Mouse (Mus musculus) gastrocnemius, postnatal 25 days (tissue): ENCODE results near the gene Mapk10. TPM values are rescaled to one million over a fixed set of nuclear protein-coding genes. Genes with fewer than 3 reads are reported as not detected.

Source experiments
- DNase-seq: peaks from one replicate; pipeline ENCODE4 v3.0.0; 2022
- long read RNA-seq, 2 experiments: library from polyadenylated mRNA; stranded (forward); transcript quantifications; one replicate each; pipeline ENCODE4 v2.0.0; 2021
- total RNA-seq, 2 experiments: library from RNA; stranded (reverse); gene quantifications; 1 replicate in 1 of 2; 2 replicates in 1 of 2; pipeline ENCODE4 v1.2.3; 2021

The Mapk10 gene
- total RNA-seq: 1 to 10 TPM in 1 of 2 experiments, under 1 TPM in 1; 0.95 to 1.3 TPM
- long read RNA-seq, experiment 1: 0 reads
- long read RNA-seq, experiment 2, full-length matches to known transcripts: 1 of 1 reads
- long read RNA-seq, experiment 2, partial matches to known transcripts: 0 of 1 reads
- long read RNA-seq, experiment 2, other reads (novel, unspliced or antisense): 0 of 1 reads

DNA sequence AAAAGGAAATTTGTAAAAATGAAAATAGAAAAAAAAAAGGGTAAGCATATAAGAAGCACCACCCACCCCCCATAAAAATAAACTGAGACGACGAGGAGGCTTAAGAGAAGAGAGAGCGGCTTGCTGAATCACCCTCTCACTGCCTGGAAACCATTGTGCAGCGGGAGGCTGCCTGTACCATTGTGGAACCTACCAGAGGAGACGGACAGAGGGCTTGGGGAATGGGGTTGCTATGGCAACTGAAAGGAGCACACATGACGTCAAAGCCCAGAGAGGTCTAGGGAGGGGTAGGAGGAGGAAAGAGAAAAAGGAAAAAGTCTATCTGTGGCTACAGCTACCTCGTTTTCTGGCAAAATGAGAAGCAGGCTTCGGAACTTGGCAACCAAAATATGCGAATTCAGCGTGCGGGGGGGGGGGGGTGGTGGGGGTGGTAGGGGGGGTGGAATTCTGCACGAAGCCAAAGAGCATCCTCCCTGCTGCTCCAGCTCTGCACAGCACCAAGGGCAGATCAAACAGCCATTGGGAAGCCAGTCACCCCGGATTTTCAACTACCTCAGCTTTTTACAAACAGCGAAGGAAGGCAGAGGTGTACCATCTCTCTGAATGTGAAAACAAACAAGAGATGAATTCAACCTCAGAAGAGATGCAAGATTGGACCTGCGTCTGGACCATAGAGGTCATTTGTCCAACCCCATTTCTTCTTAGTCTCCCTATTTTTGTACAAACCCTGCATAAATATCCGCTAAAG is at the start of gene Mapk10:
TSS of gene Mapk10 (minus strand) at position 234 of the 748 bp plus-strand sequence.
- peak; percentile 28 for DNase-seq

DNA sequence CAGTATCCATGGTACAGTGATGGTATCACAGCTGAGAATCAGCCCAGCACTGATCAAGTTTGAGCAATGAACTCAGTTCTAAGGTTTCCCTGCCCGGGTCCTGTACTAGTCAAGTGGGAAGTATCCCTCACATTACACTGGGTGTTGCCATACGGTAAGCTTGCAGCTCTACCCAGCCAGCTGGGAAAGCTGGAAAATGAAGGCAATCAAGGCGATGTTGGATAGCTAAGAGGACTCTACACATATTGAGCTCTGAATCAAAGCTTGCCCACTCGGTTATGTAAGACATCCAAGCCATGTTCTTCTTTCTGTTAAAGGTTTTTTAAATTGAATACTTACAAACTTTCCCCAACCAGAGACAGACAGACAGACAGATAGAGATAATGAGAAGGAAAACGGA is 45.0 kb upstream of the Mapk10 start:
- no peak for DNase-seq

GRCm38 (mm10) chr5:103242430-103242829 is 31.3 kb upstream of the Mapk10 start:
- DNase-seq: no peak

DNA sequence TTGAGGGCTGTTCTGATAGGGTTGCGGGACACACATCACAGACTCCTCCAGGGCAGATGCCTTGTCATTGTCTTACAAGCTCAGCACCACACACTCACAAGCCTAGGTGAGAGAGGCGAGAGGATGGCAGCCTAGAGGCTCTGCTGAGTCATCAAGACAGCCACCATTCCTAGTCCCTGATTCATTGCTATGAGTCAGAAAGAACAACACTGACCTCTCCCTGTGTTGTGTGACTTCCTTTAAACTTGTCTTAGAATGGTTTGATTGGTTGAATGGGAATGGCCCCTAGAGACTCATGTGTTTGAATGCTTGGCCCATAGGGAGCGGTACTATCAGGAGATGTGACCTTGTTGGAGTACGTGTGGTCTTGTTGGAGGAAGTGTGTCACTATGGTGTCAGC is 20.7 kb upstream of the Mapk10 start:
- no peak for DNase-seq

DNA sequence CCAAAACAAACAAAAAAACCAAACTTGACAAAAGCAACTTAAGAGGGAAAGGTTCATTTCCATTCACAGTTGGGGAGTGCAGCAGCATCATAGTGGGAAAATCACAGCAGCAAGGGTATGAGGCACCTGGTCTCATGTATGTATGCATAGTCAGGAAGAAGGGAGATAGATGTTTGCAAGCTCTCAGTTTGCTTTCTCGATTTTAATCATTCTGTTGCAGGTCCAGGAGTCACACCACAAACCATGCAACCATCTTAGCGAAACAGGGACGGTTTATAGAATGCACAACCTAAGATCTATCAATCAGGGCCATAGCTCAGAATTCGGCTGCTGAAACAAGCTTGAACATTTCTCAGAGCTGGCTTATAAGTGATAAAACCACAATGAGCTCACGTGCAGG is 19.2 kb upstream of the Mapk10 start:
- no peak for DNase-seq

- no peak for DNase-seq
Observed at GRCm38 (mm10) chr5:103229321-103229720, 18.2 kb upstream of the Mapk10 start.

DNA sequence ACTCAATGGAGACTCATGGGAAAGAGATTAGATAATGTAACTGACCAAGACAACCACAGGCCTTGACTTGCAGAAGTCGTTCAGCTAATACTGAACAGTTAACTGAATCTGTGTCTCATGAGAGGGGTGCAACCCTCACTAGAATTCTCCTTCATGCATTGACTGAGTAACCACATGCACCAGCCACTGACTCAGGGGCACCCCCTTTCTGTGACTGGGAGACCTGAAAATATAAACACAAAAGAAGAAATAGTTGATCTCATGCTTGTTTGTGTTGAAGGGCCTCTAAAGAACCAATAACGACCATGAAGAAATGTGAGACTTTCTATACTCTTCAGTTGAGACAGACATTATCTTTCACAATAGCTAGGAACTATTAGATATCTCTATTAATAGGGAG is 10.9 kb upstream of the Mapk10 start:
- no peak for DNase-seq

GRCm38 (mm10) chr5:103210644-103211043 is 490 bp downstream of the Mapk10 start:
- DNase-seq: no peak

DNA sequence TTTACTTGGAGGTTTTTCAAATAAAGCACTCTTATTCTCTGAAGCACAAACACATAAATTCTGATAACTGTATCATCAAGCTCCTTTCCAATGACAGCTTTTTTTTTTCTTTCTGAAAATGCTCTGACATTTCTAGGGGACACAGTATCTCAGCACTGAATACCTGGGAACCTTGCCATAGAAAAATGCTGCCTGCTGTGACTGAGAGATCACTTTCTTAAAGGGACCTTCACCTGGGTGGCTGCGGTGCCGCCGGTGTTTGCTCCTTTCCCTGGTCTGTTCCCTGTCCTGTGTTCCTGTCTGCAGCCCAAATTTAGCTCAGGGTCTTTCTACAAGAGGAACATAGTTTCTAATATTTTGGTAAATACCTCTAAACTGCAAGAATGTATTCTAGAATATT is 1.1 kb downstream of the Mapk10 start:
- no peak for DNase-seq

GRCm38 (mm10) chr5:103209486-103209885 is 1.6 kb downstream of the Mapk10 start:
- DNase-seq: no peak

GRCm38 (mm10) chr5:103208869-103209268 is 2.3 kb downstream of the Mapk10 start:
- DNase-seq: no peak

- no peak for DNase-seq
Observed at GRCm38 (mm10) chr5:103208021-103208511, 3.1 kb downstream of the Mapk10 start.

DNA sequence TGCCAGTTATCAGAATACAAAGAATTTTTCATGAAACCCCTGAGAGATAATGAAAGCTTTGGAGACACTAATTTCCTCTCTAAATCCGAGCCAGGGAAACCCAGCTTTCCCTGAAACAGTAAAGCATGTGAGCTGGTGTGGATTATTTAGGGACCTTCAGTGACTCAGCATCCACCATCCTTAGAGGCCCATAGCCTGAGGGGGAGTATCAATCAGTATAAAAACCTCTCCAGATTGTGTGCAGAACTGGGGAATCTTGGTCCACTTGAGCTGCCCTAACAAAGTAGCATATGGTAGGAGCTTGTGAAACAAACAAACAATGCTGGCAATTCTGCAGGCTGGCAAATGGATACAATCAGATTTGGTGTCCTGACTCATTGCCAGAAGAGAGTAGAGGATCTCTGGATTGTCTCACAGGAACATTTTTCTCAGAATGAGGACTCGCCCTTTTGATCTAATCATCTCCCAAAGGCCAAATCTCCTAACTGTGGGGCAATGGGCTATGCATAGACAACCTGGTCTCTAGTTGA is 13.3 kb downstream of the Mapk10 start:
- DNase-seq: no peak

- no peak for DNase-seq
Observed at GRCm38 (mm10) chr5:103194549-103194948, 16.6 kb downstream of the Mapk10 start.

DNA sequence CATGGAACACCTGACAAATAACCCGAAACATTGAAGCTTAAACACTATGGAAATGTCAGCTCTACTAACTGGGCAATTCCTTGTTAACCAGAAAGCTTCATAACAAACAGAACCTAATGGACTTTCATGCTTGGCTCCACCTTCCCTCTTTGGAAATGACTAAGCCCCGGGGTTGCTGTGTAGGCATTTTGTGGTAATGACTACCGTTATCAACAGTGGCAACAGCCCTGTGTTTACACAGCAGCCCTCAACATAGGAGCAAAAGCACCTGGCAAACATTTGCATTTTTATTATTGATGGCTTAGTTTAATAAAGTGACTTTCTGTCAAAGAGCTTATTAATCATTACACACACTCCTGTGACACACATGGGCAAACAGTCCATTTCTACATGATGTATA is 17.4 kb downstream of the Mapk10 start:
- DNase-seq: no peak

- no peak for DNase-seq
Observed at GRCm38 (mm10) chr5:103191577-103191976, 19.6 kb downstream of the Mapk10 start.

GRCm38 (mm10) chr5:103184256-103184655 is 26.9 kb downstream of the Mapk10 start:
- DNase-seq: no peak

DNA sequence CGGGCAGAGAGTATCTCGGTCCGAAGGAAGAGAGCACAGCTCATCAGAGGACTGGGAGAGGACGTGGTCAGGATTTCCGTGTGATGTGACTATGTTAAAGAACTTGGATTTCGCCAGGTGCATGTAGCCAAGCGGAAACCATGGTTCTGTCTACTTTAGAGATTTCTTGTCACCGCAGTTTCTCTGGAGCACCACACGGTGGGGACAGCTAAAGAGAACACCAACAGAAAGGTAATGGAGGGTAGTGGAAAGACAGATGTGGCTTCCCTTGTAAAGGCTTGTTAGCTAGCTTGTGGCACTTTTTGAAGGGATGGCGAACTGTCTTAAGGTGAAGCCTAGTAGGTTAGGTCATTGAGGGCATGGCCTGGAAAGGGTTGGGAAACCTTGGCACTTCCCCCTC is 29.5 kb downstream of the Mapk10 start:
- DNase-seq: no peak

DNA sequence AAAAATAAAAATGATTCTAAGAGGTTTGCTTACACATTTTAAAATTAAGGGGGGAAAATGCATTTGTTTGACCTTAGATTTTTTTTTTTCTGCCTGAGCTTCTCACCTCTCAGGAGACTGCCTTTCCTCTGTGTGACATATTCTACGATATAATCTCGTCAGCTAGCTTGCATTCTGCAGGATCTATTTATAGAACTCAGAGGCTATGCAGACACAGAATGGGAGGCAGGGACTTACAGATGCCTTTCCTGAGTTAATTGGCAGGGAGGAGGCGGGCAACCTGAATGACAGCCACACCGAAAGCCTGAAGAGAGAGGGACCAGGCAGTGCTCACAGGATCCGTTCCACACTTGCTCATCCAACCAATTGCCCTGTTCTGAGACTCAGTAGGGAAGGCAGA is 34.1 kb downstream of the Mapk10 start:
- DNase-seq: no peak

DNA sequence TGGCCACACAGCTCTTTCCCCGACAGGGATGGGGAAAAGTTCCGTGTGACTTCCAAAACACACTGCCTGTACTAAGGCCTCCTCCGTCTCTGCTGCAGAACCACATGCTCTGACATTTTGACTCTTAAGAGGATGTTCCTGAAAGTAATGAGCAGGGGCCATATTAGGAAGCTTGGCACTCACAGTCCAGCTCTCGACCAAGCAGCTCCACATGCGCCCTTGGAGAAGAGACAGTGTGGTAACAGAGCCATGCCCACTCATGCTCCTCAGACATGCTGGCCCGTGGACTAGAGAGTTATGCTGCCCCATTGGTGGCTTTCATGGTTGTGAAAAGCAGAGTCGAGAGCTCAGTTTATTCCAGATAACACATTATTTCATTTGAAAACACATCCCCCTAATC is 35.1 kb downstream of the Mapk10 start:
- DNase-seq: no peak

GRCm38 (mm10) chr5:103174607-103175006 is 36.5 kb downstream of the Mapk10 start:
- no peak for DNase-seq

DNA sequence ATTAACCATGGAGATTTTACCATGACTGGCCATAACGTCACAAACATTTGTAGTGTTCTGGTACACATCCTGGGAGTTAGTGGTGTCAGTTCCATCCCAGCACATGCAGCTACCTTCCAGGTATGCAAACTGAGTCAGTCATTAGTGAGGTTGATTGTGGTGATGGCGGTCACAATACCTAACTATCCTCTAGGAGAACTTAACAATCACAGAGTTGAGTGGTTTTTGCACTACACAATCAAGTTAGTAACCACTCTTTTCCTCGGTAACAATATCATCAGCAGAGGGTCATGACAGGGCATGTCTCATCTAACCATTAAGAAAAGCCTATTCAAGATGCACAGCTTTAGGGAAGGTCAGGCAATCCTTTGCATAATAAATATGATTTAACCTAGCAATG is 39.9 kb downstream of the Mapk10 start:
- no peak for DNase-seq

DNA sequence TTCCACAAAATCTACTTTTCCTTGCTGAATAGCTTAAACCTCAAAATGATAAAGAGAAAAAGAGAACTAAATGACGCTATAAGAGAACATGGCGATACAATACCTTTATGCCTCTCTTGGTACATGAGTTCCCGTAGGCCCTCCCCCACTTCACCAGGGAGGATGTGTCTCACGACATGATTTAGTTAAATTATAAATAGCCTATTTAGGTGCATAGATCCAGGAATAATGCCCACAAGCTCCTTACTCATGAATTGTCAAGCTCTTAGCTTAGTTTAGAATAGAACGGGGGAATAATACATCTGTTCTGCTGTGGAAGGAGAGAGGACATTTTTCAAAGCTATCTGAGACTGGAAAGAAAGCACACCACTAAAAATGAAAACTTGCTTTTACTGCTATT is 43.8 kb downstream of the Mapk10 start:
- DNase-seq: no peak

- no peak for DNase-seq
Observed at GRCm38 (mm10) chr5:103166755-103167154, 44.4 kb downstream of the Mapk10 start.
